Mouse (Mus musculus) mature B cell (primary cell): ENCODE results near the gene Eef2kmt.

Source experiments
- in situ Hi-C: fragments of 300-500 bp; cut with MboI; formaldehyde crosslinking; loops from 2 replicates; pipeline ENCODE4 v1.14.3; 2019

Gene Eef2kmt

GRCm38 (mm10) chr16:5222140-5222539 is 33.6 kb downstream of the Eef2kmt start, which contains the start of gene AU021092:
AU021092 (minus strand) TSS chr16:5222299.
- in situ Hi-C loops, result no loop called here

DNA sequence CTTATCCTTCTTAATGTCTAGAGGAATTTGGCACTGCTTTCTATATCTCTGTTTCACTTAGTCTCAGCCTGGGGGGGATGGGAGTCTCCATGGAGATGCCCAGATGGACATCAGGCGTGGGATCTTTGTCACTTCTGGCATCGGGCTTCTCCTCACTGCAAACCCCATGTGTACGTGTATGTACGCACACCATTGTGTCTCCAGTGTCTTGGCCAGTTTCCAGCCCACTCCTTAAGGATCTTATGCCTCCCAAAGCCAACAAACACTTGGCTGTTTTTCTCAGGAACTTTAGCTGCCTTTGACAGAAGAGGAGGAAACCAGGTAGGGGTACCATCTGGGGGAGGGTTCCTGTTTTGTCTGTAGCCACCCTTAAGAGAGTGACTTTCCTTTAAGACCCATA is 34.4 kb downstream of the Eef2kmt start:
- in situ Hi-C loops, result no loop called here

DNA sequence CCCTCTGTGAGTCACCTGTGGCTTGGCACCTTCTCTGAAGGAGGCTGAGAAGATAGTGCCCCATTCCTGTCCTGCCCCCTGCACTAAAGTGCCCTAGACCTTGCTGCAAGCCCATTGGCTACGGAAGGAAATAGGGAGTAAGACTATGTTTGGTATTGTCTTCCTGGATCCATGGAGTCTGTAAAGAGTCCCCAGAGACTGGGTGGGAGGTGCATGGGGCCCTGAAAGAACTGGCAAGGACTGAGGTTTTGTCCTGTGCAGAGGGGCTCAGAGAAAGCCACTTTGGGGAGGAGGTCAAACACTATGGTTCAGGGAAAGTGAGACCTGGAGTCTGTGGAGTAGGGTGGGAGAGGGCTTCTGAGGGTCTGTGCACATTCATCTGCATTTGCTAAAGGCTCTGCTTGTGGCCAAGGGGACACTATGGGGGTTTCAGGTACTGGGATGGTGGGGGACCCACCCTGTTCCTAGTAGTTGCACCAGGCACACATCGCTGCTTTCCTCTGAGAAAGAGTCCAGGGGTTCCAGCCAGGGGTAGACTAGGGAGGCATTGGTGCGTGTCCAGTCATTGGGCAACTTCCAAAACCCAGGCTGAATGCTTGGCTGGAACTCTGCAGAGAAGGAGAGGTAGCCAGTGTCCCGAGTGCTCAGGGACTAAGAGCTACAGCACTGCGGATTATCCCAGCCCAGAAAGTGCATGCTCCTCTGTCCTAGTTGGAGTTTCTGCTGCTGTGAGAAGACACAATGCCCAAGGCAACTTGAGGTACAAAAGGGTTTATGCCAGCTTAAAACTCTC is 38.2 kb downstream of the Eef2kmt start:
- in situ Hi-C loops, result no loop called here

- in situ Hi-C loops, result no loop called here
Measured at GRCm38 (mm10) chr16:5216686-5217085, 39.1 kb downstream of the Eef2kmt start.

- in situ Hi-C loops, result no loop called here
Measured at GRCm38 (mm10) chr16:5214126-5214525, 41.7 kb downstream of the Eef2kmt start.

GRCm38 (mm10) chr16:5212150-5212549 is 43.6 kb downstream of the Eef2kmt start:
- in situ Hi-C loops, result no loop called here

GRCm38 (mm10) chr16:5210365-5210764 is 45.4 kb downstream of the Eef2kmt start:
- in situ Hi-C loops, result no loop called here

DNA sequence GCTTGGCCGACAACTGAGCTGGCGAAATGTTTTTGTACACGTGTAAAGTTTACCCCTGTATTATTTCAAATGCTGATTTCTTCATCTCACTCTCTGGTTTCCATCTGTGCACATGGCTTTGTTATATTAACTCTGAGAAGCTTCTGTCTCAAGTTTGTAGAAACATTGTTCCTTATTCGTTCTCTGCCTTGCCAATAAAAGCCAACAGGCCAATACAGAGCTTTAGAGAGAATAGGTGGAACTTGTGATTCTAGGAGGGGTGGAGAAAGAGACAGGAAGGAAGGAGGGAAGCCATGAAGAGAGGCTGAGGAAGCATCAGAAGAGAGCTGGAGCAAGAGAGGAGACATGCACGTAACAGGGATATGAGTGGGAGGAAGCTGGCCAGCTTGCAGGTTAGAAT is 49.7 kb downstream of the Eef2kmt start:
- in situ Hi-C loops, result no loop called here

GRCm38 (mm10) chr16:5205431-5205970 is 50.3 kb downstream of the Eef2kmt start:
- in situ Hi-C loops, result no loop called here

DNA sequence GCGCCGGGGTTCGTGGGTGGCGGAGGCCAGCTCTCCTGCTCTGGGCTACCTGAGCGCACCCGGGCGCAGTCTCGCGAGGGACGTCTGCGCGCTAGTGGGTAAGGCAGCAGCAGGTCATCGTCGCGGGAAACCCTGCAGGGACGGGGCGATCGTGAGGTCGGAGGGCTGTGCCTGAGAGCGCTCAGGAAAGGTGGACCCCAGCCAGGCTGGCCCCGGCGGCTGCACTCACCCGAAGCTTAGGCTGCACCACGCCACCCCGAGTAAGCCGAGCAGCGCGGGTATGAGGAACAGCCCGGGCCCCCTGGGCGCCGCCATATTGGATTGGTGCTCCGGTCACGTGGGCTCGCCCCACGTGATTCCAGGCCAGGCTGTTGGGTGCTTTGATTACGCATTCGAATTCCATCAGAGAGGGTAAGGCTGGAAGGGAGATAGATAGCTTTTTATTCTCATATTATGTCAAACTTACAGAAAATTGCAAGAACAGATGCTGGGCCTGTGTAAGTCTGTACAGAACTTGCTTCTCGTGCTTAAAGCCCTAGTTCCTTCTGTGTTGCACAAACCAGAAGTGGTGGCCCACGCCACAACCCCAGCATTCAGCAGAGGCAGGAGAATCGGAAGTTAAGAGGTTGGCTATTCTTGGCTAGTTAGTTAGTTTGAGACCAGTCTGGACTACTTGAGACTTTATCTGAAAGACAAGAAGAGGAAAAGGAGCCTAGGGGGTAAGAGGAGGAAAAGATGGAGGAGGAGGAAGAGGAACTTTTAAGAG is 51.9 kb downstream of the Eef2kmt start, which contains the start of gene Nagpa:
Gene Nagpa, minus strand, starts transcription at position 345 of the 766 bp plus-strand sequence.
- in situ Hi-C loops, result no loop called here

DNA sequence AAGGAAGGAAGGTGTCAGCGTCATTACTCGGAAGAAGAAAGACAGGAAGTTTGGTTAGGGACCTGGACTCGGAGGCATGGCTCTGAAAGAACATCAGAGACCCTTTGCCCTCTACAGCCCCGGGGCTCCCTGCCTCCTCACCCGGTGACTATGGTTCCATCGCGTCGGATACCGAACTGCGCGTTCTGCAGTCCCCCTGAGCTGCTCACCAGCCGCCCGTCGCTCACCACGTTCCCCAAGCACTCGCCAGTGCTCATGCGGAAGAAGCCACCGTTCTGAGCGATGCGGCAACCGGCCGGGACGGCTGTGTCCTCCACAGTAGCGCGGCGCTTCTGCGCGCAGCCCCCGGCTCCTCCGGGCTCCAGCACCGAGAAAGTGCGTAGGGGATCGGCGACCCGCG is 52.6 kb downstream of the Eef2kmt start:
- in situ Hi-C loops, result no loop called here

DNA sequence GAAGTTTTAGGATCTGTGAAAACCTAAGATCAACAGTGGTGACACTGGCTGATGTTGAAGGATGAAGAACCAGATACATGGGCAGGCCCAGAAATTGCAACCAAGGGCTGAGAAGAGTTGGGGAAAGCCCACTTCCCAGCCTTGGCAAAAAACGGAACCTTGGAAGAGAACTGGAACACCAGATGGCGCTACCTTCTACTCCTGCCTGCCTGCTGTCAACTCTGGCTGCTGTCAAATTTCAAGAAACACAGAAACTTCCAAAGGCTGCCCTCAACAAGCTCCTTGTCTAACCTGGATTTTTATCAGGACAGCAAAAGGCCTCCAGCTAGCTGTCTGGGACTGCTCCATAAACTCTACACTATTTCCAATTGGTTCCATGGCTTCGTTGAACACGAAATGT is 53.1 kb downstream of the Eef2kmt start:
- in situ Hi-C loops, result no loop called here

- in situ Hi-C loops, result no loop called here
Measured at GRCm38 (mm10) chr16:5195080-5195479, 60.7 kb downstream of the Eef2kmt start.
